Mouse (Mus musculus) adrenal gland, postnatal 14 days (tissue): ENCODE results near the gene Olfm1. TPM values are rescaled to one million over a fixed set of nuclear protein-coding genes. Genes with fewer than 3 reads are reported as not detected.

Experiments used
- DNase-seq: peaks from one replicate; pipeline ENCODE4 v3.0.0; 2021; ENCODE audit warnings: mixed read lengths
- total RNA-seq: library from RNA; stranded (reverse); gene quantifications from 2 replicates; pipeline ENCODE4 v1.2.3, GENCODE M21; 2021

Gene Olfm1
- total RNA-seq, 1 experiment from 2014 or later = 32.3 TPM

GRCm38 (mm10) chr2:28235129-28235528 is 42.3 kb downstream of the Olfm1 start:
- no peak for DNase-seq

GRCm38 (mm10) chr2:28236447-28236846 is 43.7 kb downstream of the Olfm1 start:
- no peak for DNase-seq

GRCm38 (mm10) chr2:28239616-28240015 is 46.8 kb downstream of the Olfm1 start:
- DNase-seq = no peak

GRCm38 (mm10) chr2:28240920-28241319 is 48.1 kb downstream of the Olfm1 start:
- no peak for DNase-seq

- DNase-seq = no peak
Measured at GRCm38 (mm10) chr2:28241520-28242221, 48.9 kb downstream of the Olfm1 start.

GRCm38 (mm10) chr2:28242222-28242543 is 49.4 kb downstream of the Olfm1 start:
- no peak for DNase-seq

GRCm38 (mm10) chr2:28244667-28245395 is 52.0 kb downstream of the Olfm1 start:
- peak; percentile 52 for DNase-seq

- DNase-seq = no peak
Measured at GRCm38 (mm10) chr2:28246110-28246653, 53.4 kb downstream of the Olfm1 start.

- peak; percentile 35 for DNase-seq
Measured at GRCm38 (mm10) chr2:28247098-28247497, 54.3 kb downstream of the Olfm1 start.

- DNase-seq = no peak
Measured at GRCm38 (mm10) chr2:28252554-28252953, 59.8 kb downstream of the Olfm1 start.

GRCm38 (mm10) chr2:28256029-28256428 is 63.2 kb downstream of the Olfm1 start:
- DNase-seq = no peak

GRCm38 (mm10) chr2:28261438-28261837 is 68.6 kb downstream of the Olfm1 start:
- DNase-seq = no peak

- DNase-seq = no peak
Measured at GRCm38 (mm10) chr2:28267776-28268275, 75.0 kb downstream of the Olfm1 start.

GRCm38 (mm10) chr2:28270561-28270960 is 77.8 kb downstream of the Olfm1 start:
- peak; percentile 48 for DNase-seq

GRCm38 (mm10) chr2:28272218-28272965 is 79.6 kb downstream of the Olfm1 start:
- DNase-seq = no peak

GRCm38 (mm10) chr2:28274006-28274405 is 81.2 kb downstream of the Olfm1 start:
- DNase-seq = no peak

GRCm38 (mm10) chr2:28275345-28275744 is 82.6 kb downstream of the Olfm1 start:
- peak; percentile 18 for DNase-seq

- DNase-seq = peak; percentile 88
Measured at GRCm38 (mm10) chr2:28278150-28278549, 85.4 kb downstream of the Olfm1 start.

- no peak for DNase-seq
Measured at GRCm38 (mm10) chr2:28278853-28279252, 86.1 kb downstream of the Olfm1 start.
